Mouse (Mus musculus): ENCODE results near the gene Clstn3.
"Not testable (repeated sequence)": the region's sequence is repeated elsewhere in the genome, so short reads cannot be mapped to it uniquely, and the experiment has no call there.

- TF ChIP-seq POLR2A, CTCF (IDR thresholded peaks at IDR 0.05; ENCODE audit: extremely low read depth, insufficient read depth, low read length): not testable (repeated sequence)
Observed at GRCm38 (mm10) chr6:124483831-124484230, 19.2 kb upstream of the Clstn3 start.

Data from cortical plate, adult 2 months (tissue).